Mouse (Mus musculus) neutrophil, adult 65 days (primary cell): ENCODE data around the gene Traf4. TPM values are rescaled to one million over a fixed set of nuclear protein-coding genes. Genes with fewer than 3 reads are reported as not detected.

Experiments
- total RNA-seq: library from RNA; stranded (reverse); gene quantifications from 2 replicates; pipeline ENCODE4 v1.2.4, GENCODE M21; 2023

Gene Traf4
- 2.9 and 3.7 TPM in 2 replicates for total RNA-seq

DNA sequence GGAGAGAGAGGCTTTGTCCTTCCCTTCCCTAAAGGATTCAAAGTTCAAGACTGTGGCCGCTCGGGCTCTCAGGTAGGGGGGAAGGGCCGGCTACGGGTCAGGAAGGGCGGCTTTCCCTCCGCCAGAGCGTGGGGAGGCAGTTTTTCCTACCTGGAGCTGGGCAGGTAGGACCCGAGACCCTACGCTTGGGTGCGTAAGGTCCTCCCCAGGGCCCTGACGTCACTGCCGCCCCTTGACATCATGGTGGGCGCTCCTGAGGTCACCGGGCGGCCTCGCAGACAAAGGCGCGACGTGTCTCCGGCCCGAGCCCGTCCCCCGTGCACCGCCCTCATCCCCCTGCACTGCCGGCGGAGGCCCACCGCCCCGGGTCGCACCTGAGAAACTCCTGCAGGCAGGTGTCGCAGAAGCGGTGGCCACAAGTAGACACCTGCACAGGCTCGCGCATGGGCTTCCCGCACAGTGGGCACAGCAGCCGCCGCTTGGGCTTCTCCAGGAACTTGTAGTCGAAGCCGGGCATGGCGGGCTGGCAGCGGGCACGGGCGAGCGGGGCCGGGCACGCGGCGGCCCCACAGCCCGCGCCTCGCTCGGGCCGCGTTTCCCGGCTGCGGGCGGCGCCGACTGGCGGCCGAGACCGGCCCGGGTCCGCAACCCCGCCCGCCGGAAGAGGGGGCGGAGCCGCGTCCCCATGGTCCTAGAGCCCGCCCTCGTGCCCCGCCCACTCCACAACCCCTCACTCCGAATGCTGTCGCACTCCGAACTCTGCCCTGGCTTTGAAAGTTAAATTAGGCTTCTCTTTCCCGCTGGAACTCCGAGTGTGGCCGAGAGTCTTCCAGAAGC, at the start of gene Traf4:
Traf4 (minus strand) TSS at position 666 of the 837 bp plus-strand sequence.

DNA sequence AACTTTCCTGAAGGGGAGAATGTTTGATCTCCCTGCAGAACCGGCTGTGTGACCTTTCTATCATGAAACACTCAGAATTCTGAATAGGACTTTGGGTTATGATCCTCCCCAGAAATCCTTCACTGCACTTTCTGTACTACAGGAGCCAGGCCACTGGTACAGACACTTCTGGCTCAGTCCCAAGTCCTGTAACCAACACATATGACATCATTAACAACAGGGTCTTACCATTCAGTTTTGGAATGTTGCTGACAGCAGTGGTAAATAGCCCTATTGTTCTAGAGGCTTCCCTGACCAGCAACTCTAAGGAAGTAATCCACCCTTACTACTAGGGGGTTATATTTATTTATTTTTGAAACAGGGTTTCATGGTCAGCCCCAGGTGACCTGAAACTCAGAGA, 27.7 kb upstream of the Traf4 start, which contains the start of gene Proca1:
Proca1 (plus strand) TSS at position 280 of the 400 bp plus-strand sequence.

DNA sequence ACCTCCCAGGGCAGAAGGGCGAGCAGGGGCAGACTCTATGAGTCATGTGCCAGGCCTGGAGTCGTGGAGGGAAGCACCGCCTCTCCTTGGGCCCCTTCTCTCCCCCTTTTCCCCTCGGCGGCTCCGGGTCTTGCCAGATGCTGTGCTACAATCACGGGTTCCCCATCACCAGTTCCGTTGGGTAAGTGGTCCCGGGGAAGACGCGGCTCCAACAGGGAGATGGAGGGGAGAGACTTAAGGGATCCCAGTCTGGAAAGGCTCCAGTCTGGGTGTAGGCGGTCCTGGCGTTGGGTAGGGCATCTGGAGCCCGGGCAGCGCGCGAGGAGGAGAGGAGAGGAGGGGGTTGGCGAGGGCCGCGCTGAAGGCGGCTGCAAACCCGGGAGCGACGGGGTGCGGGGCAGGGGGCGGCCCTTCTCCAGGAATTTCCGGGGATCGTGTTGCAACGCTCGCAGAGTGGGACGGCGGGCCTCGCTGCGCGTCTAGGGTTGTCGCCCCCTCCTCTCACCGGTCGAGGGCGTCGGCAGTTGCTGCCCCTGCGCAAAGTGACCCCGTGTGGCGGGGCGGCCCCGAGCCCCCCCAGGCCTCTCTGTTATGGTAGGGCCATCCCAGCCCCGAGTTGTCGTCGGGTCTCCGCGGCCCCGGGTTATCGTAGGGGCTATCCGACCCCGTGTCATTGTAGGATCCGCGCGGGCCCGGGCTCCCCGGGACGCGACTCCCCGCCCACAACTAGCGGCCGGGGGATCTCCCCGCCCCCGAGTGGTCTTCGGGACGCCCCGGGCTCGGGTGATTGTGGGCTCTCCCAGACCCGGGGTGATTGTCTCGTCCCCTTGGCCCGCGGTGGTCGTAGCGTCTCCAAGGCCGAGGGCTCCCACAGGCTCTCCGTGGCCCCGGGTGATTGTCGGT, 23.2 kb upstream of the Traf4 start, which contains the start of gene Rab34:
Rab34 (plus strand) TSS at position 100 of the 903 bp plus-strand sequence.

DNA sequence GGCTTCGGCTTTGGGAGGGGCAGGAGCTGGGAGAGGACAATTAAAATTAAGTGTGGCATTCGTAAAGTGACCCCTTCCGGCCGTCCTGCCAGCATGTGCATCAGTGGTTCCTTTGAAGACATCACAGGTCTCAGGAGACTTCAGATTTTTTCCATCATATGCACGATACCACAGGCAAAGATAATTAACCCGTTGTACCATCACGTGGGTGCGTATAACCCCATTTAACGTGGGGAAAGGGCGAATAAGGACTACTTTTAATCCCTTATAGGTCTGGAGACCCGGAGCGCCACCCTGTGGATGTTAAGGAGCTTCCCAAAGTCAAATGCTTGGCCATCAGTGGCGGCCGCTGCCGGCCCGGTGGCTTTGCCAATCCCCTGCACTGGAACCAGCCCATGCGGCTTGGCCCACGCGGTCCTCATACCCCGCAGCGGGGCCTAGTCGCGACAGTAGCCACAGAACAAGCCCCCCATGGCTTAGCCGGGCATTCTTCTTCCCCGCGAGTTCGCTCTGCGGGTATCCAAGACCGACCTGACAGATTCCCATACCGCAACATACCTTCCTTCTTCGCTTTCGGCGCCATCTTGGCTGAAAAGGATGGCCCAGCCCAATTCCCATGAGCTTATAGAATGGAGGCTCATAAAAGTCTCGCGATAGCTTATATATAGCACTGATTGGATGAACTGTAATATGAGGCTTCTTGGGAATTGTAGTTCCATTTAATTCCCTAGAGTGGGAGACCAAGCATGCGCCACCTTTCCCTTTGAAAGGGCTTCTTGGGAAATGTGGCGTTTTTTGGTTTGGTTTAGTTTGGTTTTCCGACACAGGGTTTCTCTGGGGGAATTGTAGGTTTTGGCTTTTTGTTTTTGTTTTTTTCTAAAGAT, 17.8 kb upstream of the Traf4 start, which contains the start of gene Rpl23a:
Rpl23a (minus strand) TSS at position 624 of the 884 bp plus-strand sequence.

DNA sequence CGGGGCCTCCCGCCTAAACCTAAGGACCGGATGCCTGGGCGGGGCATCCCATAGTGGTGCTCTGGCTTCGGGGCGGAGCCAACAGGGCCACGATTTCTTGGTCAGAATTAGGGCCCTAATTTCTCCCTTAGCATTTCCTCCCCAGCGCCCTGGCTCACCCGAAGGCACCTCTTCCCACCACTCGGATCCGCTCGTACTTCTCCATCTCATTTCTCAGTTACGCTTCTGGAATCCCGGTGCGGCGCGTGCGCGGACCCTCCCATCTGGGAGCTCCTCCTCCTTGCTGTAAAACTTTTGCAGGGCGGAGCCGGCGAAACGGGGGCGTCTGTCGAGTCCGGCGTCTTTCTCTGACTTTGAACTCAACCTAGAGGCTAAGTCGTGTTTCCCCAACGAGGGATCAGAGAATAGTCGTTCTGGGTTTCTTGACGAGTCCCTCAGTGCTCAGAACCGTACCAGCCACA, 11.0 kb upstream of the Traf4 start, which contains the start of the genes Nek8 and Tlcd1:
Nek8 (minus strand) TSS at position 274 of the 461 bp plus-strand sequence.
Tlcd1 (plus strand) TSS at position 310 of the 461 bp plus-strand sequence.

Other genes starting within 250 kb of the Traf4 start
- not detected in 2 replicates for gene Sez6, start 234.8 kb downstream of the Traf4 start, total RNA-seq
- 85.8 and 87.4 TPM in 2 replicates for gene Phf12, start 182.8 kb downstream of the Traf4 start, total RNA-seq
- gene Dhrs13, start 133.3 kb downstream of the Traf4 start, total RNA-seq, result 2.1 and 3.3 TPM in 2 replicates
- gene Flot2, start 127.7 kb downstream of the Traf4 start, total RNA-seq, result 144 and 162 TPM in 2 replicates
- 15.6 and 17.2 TPM in 2 replicates for gene Eral1, start 85.2 kb downstream of the Traf4 start, total RNA-seq
- 48.2 and 54.2 TPM in 2 replicates for gene Fam222b, start 70.9 kb downstream of the Traf4 start, total RNA-seq
- gene Nek8, start 11.1 kb upstream of the Traf4 start, total RNA-seq, result 3.6 and 3.9 TPM in 2 replicates
- gene Tlcd1, start 11.1 kb upstream of the Traf4 start, total RNA-seq, result 6.2 and 12.3 TPM in 2 replicates
- 588 and 767 TPM in 2 replicates for gene Rpl23a, start 18.0 kb upstream of the Traf4 start, total RNA-seq
- 0.93 and 9.1 TPM in 2 replicates for gene Rab34, start 22.8 kb upstream of the Traf4 start, total RNA-seq
- gene Proca1, start 27.8 kb upstream of the Traf4 start, total RNA-seq, result 0.66 and 2.1 TPM in 2 replicates
- gene Sdf2, start 80.2 kb upstream of the Traf4 start, total RNA-seq, result 41.3 and 43.1 TPM in 2 replicates
- gene Supt6, start 80.4 kb upstream of the Traf4 start, total RNA-seq, result 55.6 and 76.7 TPM in 2 replicates
- 45.5 and 59.1 TPM in 2 replicates for gene 2610507B11Rik, start 96.2 kb upstream of the Traf4 start, total RNA-seq
- not detected in 2 replicates for gene BC030499, start 125.3 kb upstream of the Traf4 start, total RNA-seq
- gene Spag5, start 135.9 kb upstream of the Traf4 start, total RNA-seq, result 61.2 and 103 TPM in 2 replicates
- gene Aldoc, start 157.4 kb upstream of the Traf4 start, total RNA-seq, result 2.1 and 2.5 TPM in 2 replicates
- 34.3 and 40.8 TPM in 2 replicates for gene Pigs, start 162.8 kb upstream of the Traf4 start, total RNA-seq
- 115 and 123 TPM in 2 replicates for gene Unc119, start 177.9 kb upstream of the Traf4 start, total RNA-seq
- not detected in 2 replicates for gene Foxn1, start 221.0 kb upstream of the Traf4 start, total RNA-seq